ENCODE assay signal across 8 mouse cellular contexts in the genomic region with DNA sequence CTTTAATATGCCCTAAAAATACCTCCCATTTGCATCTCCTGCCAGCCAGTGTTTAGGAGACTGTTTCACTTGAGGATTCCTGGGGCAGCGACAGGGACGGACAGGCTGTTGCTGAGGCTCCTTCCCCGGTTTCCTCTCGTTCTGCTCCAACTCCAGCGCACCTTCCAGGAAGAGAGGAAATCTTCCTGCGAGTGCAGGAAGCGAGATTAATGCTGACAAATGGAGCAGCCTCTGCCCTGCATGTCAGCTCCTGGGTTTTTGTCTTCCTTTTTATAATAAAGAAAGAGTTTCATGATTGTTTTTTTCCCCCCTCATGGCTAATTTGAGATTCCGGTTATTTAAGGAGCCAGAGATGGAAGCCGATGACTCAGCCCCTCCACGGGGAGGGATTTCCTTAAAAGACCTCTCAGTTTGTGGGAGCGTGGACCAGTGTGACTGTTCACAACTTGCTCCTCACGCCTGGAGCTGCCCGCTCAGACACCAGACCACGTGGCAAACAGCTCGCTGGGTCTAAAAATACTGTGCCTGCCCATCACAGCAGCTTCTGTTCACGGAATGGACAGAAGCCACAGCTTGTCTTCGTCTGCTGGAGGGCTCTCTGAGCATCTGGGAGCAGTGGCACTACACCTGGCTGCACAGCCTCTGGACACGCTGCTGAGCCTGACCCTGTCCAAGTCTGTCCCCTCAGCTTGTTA. TPM values are rescaled to one million over a fixed set of nuclear protein-coding genes. Genes with fewer than 3 reads are reported as not detected.
DNase-seq lines count a peak whose midpoint lies in the region; ATAC-seq and TF ChIP-seq lines count a peak whose summit lies in the region.

No protein-coding gene starts in this region.

- H3K79me2 ChIP-seq in C2C12 (ENCODE audit: control insufficient read depth, insufficient read depth), result no peaks in the 10 kb centered on the region

- H3K4me3 ChIP-seq in C2C12 (ENCODE audit: insufficient read depth, poor library complexity, severe bottlenecking), result no peak overlapping the region

- H3K27me3 ChIP-seq in C2C12 (ENCODE audit: control insufficient read depth, insufficient read depth, insufficient read length), result no peaks in the 10 kb centered on the region

- DNase-seq in brain, adult 2 months (ENCODE audit: low read depth, low spot score), result peak; percentile 96
- DNase-seq in heart, postnatal 4 days, result peak; percentile 64
- peak; percentile 38 to 54 for DNase-seq in layer of hippocampus, adult 8-10 months (ENCODE audit: low spot score in 2 of 2)
- peak; percentile 47 for DNase-seq in lung, postnatal 36 days
- no peak for DNase-seq in ovary, postnatal 10 days (ENCODE audit: low spot score)
- DNase-seq in urinary bladder, postnatal 4 days (ENCODE audit: low spot score in 2 of 2), result no peak

- H3K36me3 ChIP-seq in C2C12 (ENCODE audit: control insufficient read depth, insufficient read depth), result no peaks in the 10 kb centered on the region

- H3ac ChIP-seq in C2C12 (ENCODE audit: control insufficient read depth, insufficient read length, low read depth), result peak overlapping the region; percentile 21

- no peaks in the 10 kb centered on the region for H3K79me3 ChIP-seq in C2C12 (ENCODE audit: low read depth)

- ATAC-seq in frontal cortex, adult (ENCODE audit: low TSS enrichment), result peak; percentile 91

- no peak for TF ChIP-seq CTCF in C2C12 (IDR thresholded peaks at IDR 0.05; ENCODE audit: control insufficient read depth, insufficient read depth, insufficient read length)

TF ChIP-seq in C2C12, 6 proteins besides CTCF, POLR2A, EP300 and RAD21:
- no peak for TF ChIP-seq MYOD1 (IDR thresholded peaks at IDR 0.05; ENCODE audit: control insufficient read depth, insufficient read length, low read depth)
- TF ChIP-seq USF1 (IDR thresholded peaks at IDR 0.05; ENCODE audit: low read depth), result peak; percentile 67
- peak; percentile 77 for TF ChIP-seq MAX (IDR thresholded peaks at IDR 0.05)
- no peak for TF ChIP-seq MYOG (IDR thresholded peaks at IDR 0.05; ENCODE audit: control insufficient read depth, extremely low read depth, insufficient read length)

RNA-seq across cellular contexts. Expression of a gene that starts 16.5 kb away (rescaled TPM):
- polyA plus RNA-seq in C2C12 (2012; fragmentation: generic; extraction: Trizol), result 3.3 TPM
- 10 to 100 TPM; 20.9 to 23.3 TPM for total RNA-seq in heart, postnatal 4 days (2021)
- total RNA-seq in layer of hippocampus, adult 8-10 months (2022), result 100 to 1,000 TPM; 107 to 123 (median 114) TPM

Comparison
In these comparisons a context has a peak if more than half of its experiments do, and no peak if none do; other contexts are left out.
1. DNase-seq: peak in brain, adult 2 months (single experiment), heart, postnatal 4 days (single experiment), layer of hippocampus, adult 8-10 months (2 of 2) and lung, postnatal 36 days (single experiment); none in ovary, postnatal 10 days (single experiment) and urinary bladder, postnatal 4 days (0 of 2).
2. RNA of a gene that starts 16.5 kb away (total RNA-seq): 107 to 123 TPM in layer of hippocampus, adult 8-10 months; 20.9 to 23.3 TPM in heart, postnatal 4 days; every median in the first group is over 4 times any median in the second.